7 mouse cellular contexts compared by ENCODE assay signal in the genomic region with DNA sequence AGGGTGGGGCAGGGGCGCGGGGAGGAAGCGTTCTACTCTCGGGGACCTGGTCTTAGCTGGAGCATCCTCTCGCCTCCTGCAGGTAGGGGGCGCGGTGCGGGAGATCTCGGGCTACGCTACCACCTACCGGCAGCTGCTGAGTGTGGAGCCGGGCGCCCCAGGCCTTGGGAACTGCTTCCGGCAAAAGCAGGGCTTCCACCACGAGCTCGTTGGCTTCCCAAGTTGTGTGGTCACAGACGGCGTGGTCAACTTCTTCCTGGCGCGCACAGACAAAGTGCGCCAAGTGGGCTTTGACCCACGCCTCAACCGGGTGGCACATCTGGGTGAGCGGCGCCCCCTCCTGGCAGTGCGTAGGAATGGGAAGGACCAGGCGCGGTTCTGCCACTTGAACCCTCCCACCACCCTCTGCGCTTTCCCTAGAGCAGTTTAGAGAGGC. TPM values are rescaled to one million over a fixed set of nuclear protein-coding genes. Genes with fewer than 3 reads are reported as not detected.
DNase-seq lines count a peak whose midpoint lies in the region; ATAC-seq and TF ChIP-seq lines count a peak whose summit lies in the region.

No protein-coding gene starts in this region.

- ATAC-seq in G1E (ENCODE audit: extremely low read depth, insufficient number of reproducible peaks, low FRiP score, poor library complexity, severe bottlenecking) = no peak
- peak; percentile 67 for ATAC-seq in forebrain, embryonic 12.5 days (ENCODE audit: low FRiP score)
- ATAC-seq in hindbrain, embryonic 11.5 days (ENCODE audit: low FRiP score) = peak; percentile 53
- peak; percentile 67; the same call in 1 of the 2 replicates for ATAC-seq in limb, embryonic 11.5 days (ENCODE audit: insufficient number of reproducible peaks, low FRiP score, low TSS enrichment, low read depth)
- ATAC-seq in midbrain, embryonic 12.5 days (ENCODE audit: low FRiP score, low read depth) = peak; percentile 70

- WGBS in forebrain, embryonic 12.5 days = 1% methylated on average over 29 of the region's 29 CpGs
- WGBS in hindbrain, embryonic 11.5 days = under 1% methylated on average over 29 of the region's 29 CpGs
- WGBS in limb, embryonic 11.5 days = under 1% methylated on average over 27 of the region's 29 CpGs
- WGBS in midbrain, embryonic 12.5 days = 1% methylated on average over 29 of the region's 29 CpGs

- peak overlapping the region; percentile 59 for H3K4me2 ChIP-seq in forebrain, embryonic 12.5 days
- peak overlapping the region; percentile 32 for H3K4me2 ChIP-seq in hindbrain, embryonic 11.5 days (replicated peaks; ENCODE audit: low read depth, low read length)
- peak overlapping the region; percentile 67 for H3K4me2 ChIP-seq in limb, embryonic 11.5 days (ENCODE audit: low read depth, severe bottlenecking)
- peak overlapping the region; percentile 54 for H3K4me2 ChIP-seq in midbrain, embryonic 12.5 days (replicated peaks)

- H3K27me3 ChIP-seq in G1E (ENCODE audit: insufficient read depth, low read length) = no peaks in the 10 kb centered on the region
- H3K27me3 ChIP-seq in forebrain, embryonic 12.5 days = peaks cover 72% of the 10 kb centered on the region
- peaks cover 55% of the 10 kb centered on the region for H3K27me3 ChIP-seq in hindbrain, embryonic 11.5 days (ENCODE audit: control insufficient read depth, insufficient read depth, low read length)
- peaks cover 43% of the 10 kb centered on the region for H3K27me3 ChIP-seq in limb, embryonic 11.5 days (ENCODE audit: control insufficient read depth, insufficient read depth, low read length)
- H3K27me3 ChIP-seq in midbrain, embryonic 12.5 days = peaks cover 80% of the 10 kb centered on the region

- peaks cover 87% of the 10 kb centered on the region for H3K4me1 ChIP-seq in G1E (ENCODE audit: insufficient read depth, low read depth, low read length)
- peaks cover 27% of the 10 kb centered on the region for H3K4me1 ChIP-seq in forebrain, embryonic 12.5 days
- H3K4me1 ChIP-seq in hindbrain, embryonic 11.5 days (replicated peaks; ENCODE audit: control insufficient read depth, insufficient read depth, low read length) = peaks cover 6% of the 10 kb centered on the region; the same call in 1 of the 2 replicates
- peaks cover 14% of the 10 kb centered on the region; the same call in 1 of the 2 replicates for H3K4me1 ChIP-seq in limb, embryonic 11.5 days (ENCODE audit: control insufficient read depth, insufficient read depth, low read length)
- peaks cover 26% of the 10 kb centered on the region for H3K4me1 ChIP-seq in midbrain, embryonic 12.5 days

- peak; percentile 94 for TF ChIP-seq CTCF in G1E (IDR thresholded peaks at IDR 0.05; ENCODE audit: low read depth, low read length)

- peaks cover 86% of the 10 kb centered on the region for H3K36me3 ChIP-seq in G1E (replicated peaks)
- H3K36me3 ChIP-seq in forebrain, embryonic 12.5 days (replicated peaks) = no peaks in the 10 kb centered on the region
- no peaks in the 10 kb centered on the region for H3K36me3 ChIP-seq in hindbrain, embryonic 11.5 days (ENCODE audit: control insufficient read depth, insufficient read depth, low read length)
- H3K36me3 ChIP-seq in limb, embryonic 11.5 days (ENCODE audit: control insufficient read depth, insufficient read depth, low read length) = no peaks in the 10 kb centered on the region
- H3K36me3 ChIP-seq in midbrain, embryonic 12.5 days = no peaks in the 10 kb centered on the region

- H3K9me3 ChIP-seq in G1E (replicated peaks) = no peaks in the 10 kb centered on the region
- H3K9me3 ChIP-seq in forebrain, embryonic 12.5 days = no peaks in the 10 kb centered on the region
- H3K9me3 ChIP-seq in hindbrain, embryonic 11.5 days (ENCODE audit: control insufficient read depth, low read length) = no peaks in the 10 kb centered on the region
- H3K9me3 ChIP-seq in limb, embryonic 11.5 days (ENCODE audit: control insufficient read depth, low read length) = no peaks in the 10 kb centered on the region
- no peaks in the 10 kb centered on the region for H3K9me3 ChIP-seq in midbrain, embryonic 12.5 days

- no peak overlapping the region for H3K9ac ChIP-seq in forebrain, embryonic 12.5 days
- H3K9ac ChIP-seq in hindbrain, embryonic 11.5 days (ENCODE audit: low read depth, low read length) = no peak overlapping the region
- H3K9ac ChIP-seq in limb, embryonic 11.5 days (ENCODE audit: low read length) = 0 out of 2 replicates have a peak overlapping the region, but pooled peaks have one; percentile 40
- no peak overlapping the region for H3K9ac ChIP-seq in midbrain, embryonic 12.5 days (replicated peaks)

- H3K27ac ChIP-seq in forebrain, embryonic 12.5 days = no peak overlapping the region
- no peak overlapping the region for H3K27ac ChIP-seq in hindbrain, embryonic 11.5 days (ENCODE audit: low read depth, low read length)
- H3K27ac ChIP-seq in limb, embryonic 11.5 days (replicated peaks; ENCODE audit: low read depth, low read length) = no peak overlapping the region
- H3K27ac ChIP-seq in midbrain, embryonic 12.5 days (replicated peaks) = no peak overlapping the region

- peak; percentile 66 for DNase-seq in G1E (ENCODE audit: low spot score)
- DNase-seq in adrenal gland, postnatal 36 days = peak; percentile 85 to 88
- peak; percentile 84 for DNase-seq in hindbrain, embryonic 11.5 days (ENCODE audit: low spot score)
- peak; percentile 89 for DNase-seq in limb, embryonic 11.5 days (ENCODE audit: low spot score)
- peak; percentile 81 to 89 for DNase-seq in spleen, postnatal 10 days (ENCODE audit: low spot score in 2 of 2)

- peak overlapping the region; percentile 68 for H3K4me3 ChIP-seq in G1E (ENCODE audit: low read depth, low read length)
- peak overlapping the region; percentile 34 for H3K4me3 ChIP-seq in forebrain, embryonic 12.5 days (replicated peaks)
- peak overlapping the region; percentile 22 for H3K4me3 ChIP-seq in hindbrain, embryonic 11.5 days (ENCODE audit: low read depth, low read length)
- H3K4me3 ChIP-seq in limb, embryonic 11.5 days (ENCODE audit: low read depth, low read length) = peak overlapping the region; percentile 33
- peak overlapping the region; percentile 32 for H3K4me3 ChIP-seq in midbrain, embryonic 12.5 days

RNA-seq across cellular contexts. Expression of gene B4galnt1, which starts 5.8 kb away (rescaled TPM):
- 173 and 188 TPM in 2 replicates for total RNA-seq in G1E (2014; fragmentation: Nextera tagmentation)
- total RNA-seq in G1E (2017) = 65.0 and 66.7 TPM in 2 replicates
- polyA plus RNA-seq in G1E (2012) = 292 and 318 TPM in 2 replicates
- 1 to 10 TPM; 6.3 to 6.8 TPM for total RNA-seq in adrenal gland, postnatal 36 days (2021)
- polyA plus RNA-seq in forebrain, embryonic 12.5 days (2016; fragmentation: Nextera tagmentation; extraction: Ambion mirVana) = 13.3 and 14.7 TPM in 2 replicates
- 10.4 and 12.4 TPM in 2 replicates for polyA plus RNA-seq in hindbrain, embryonic 11.5 days (2014; fragmentation: Nextera tagmentation; extraction: Ambion mirVana)
- polyA plus RNA-seq in limb, embryonic 11.5 days (2014; fragmentation: Nextera tagmentation; extraction: Ambion mirVana) = 3.4 TPM in 2 replicates
- polyA plus RNA-seq in midbrain, embryonic 12.5 days (2016; fragmentation: Nextera tagmentation; extraction: Ambion mirVana) = 15.2 and 17.7 TPM in 2 replicates

RNA-seq across cellular contexts. Expression of gene Slc26a10, which starts 9.6 kb away (rescaled TPM):
- total RNA-seq in G1E (2014; fragmentation: Nextera tagmentation) = 8.4 and 10.1 TPM in 2 replicates
- total RNA-seq in G1E (2017) = 0.58 and 0.98 TPM in 2 replicates
- 0.68 and 0.94 TPM in 2 replicates for polyA plus RNA-seq in G1E (2012)
- total RNA-seq in adrenal gland, postnatal 36 days (2021) = 1 to 10 TPM in 1 of 2 experiments, under 1 TPM in 1; 0.89 to 1.1 TPM
- polyA plus RNA-seq in forebrain, embryonic 12.5 days (2016; fragmentation: Nextera tagmentation; extraction: Ambion mirVana) = 0.86 and 2.2 TPM in 2 replicates
- 0.73 and 0.96 TPM in 2 replicates for polyA plus RNA-seq in hindbrain, embryonic 11.5 days (2014; fragmentation: Nextera tagmentation; extraction: Ambion mirVana)
- 2.7 and 4.1 TPM in 2 replicates for polyA plus RNA-seq in limb, embryonic 11.5 days (2014; fragmentation: Nextera tagmentation; extraction: Ambion mirVana)
- 0.89 and 1.1 TPM in 2 replicates for polyA plus RNA-seq in midbrain, embryonic 12.5 days (2016; fragmentation: Nextera tagmentation; extraction: Ambion mirVana)

RNA-seq across cellular contexts. Expression of gene Arhgef25, which starts 19.0 kb away (rescaled TPM):
- total RNA-seq in G1E (2014; fragmentation: Nextera tagmentation) (49.0 and 70.1 TPM in 2 replicates), G1E (2017) (43.0 and 51.4 TPM in 2 replicates)
- 98.4 and 120 TPM in 2 replicates for polyA plus RNA-seq in G1E (2012)
- total RNA-seq in adrenal gland, postnatal 36 days (2021) = 10 to 100 TPM; 19.0 to 21.6 TPM
- 32.3 and 36.4 TPM in 2 replicates for polyA plus RNA-seq in forebrain, embryonic 12.5 days (2016; fragmentation: Nextera tagmentation; extraction: Ambion mirVana)
- 30.1 and 32.0 TPM in 2 replicates for polyA plus RNA-seq in hindbrain, embryonic 11.5 days (2014; fragmentation: Nextera tagmentation; extraction: Ambion mirVana)
- polyA plus RNA-seq in limb, embryonic 11.5 days (2014; fragmentation: Nextera tagmentation; extraction: Ambion mirVana) = 37.2 and 40.3 TPM in 2 replicates
- polyA plus RNA-seq in midbrain, embryonic 12.5 days (2016; fragmentation: Nextera tagmentation; extraction: Ambion mirVana) = 39.6 and 46.1 TPM in 2 replicates

RNA-seq across cellular contexts. Expression of gene Dtx3, which starts 24.7 kb away (rescaled TPM):
- total RNA-seq in G1E (2014; fragmentation: Nextera tagmentation) = 318 and 360 TPM in 2 replicates
- 95.8 and 125 TPM in 2 replicates for total RNA-seq in G1E (2017)
- polyA plus RNA-seq in G1E (2012) = 213 and 260 TPM in 2 replicates
- total RNA-seq in adrenal gland, postnatal 36 days (2021) = 10 to 100 TPM; 52.4 to 71.7 TPM
- polyA plus RNA-seq in forebrain, embryonic 12.5 days (2016; fragmentation: Nextera tagmentation; extraction: Ambion mirVana) = 170 and 172 TPM in 2 replicates
- 143 and 158 TPM in 2 replicates for polyA plus RNA-seq in hindbrain, embryonic 11.5 days (2014; fragmentation: Nextera tagmentation; extraction: Ambion mirVana)
- polyA plus RNA-seq in limb, embryonic 11.5 days (2014; fragmentation: Nextera tagmentation; extraction: Ambion mirVana) = 138 TPM in 2 replicates
- polyA plus RNA-seq in midbrain, embryonic 12.5 days (2016; fragmentation: Nextera tagmentation; extraction: Ambion mirVana) = 204 and 205 TPM in 2 replicates

RNA-seq across cellular contexts. Expression of gene Pip4k2c, which starts 40.5 kb away (rescaled TPM):
- total RNA-seq in G1E (2014; fragmentation: Nextera tagmentation) = 136 and 141 TPM in 2 replicates
- total RNA-seq in G1E (2017) = 126 and 133 TPM in 2 replicates
- polyA plus RNA-seq in G1E (2012) = 130 and 151 TPM in 2 replicates
- 10 to 100 TPM; 39.2 to 48.1 TPM for total RNA-seq in adrenal gland, postnatal 36 days (2021)
- 19.4 and 20.2 TPM in 2 replicates for polyA plus RNA-seq in forebrain, embryonic 12.5 days (2016; fragmentation: Nextera tagmentation; extraction: Ambion mirVana)
- 11.8 and 12.9 TPM in 2 replicates for polyA plus RNA-seq in hindbrain, embryonic 11.5 days (2014; fragmentation: Nextera tagmentation; extraction: Ambion mirVana)
- polyA plus RNA-seq in limb, embryonic 11.5 days (2014; fragmentation: Nextera tagmentation; extraction: Ambion mirVana) = 17.8 and 20.3 TPM in 2 replicates
- 17.0 and 18.1 TPM in 2 replicates for polyA plus RNA-seq in midbrain, embryonic 12.5 days (2016; fragmentation: Nextera tagmentation; extraction: Ambion mirVana)

Comparison
In these comparisons a context has a peak if more than half of its experiments do, and no peak if none do; other contexts are left out.
1. RNA of gene B4galnt1, which starts 5.8 kb away (polyA plus RNA-seq): 292 to 318 TPM in G1E; 15.2 to 17.7 TPM in midbrain, embryonic 12.5 days, 13.3 to 14.7 TPM in forebrain, embryonic 12.5 days, 10.4 to 12.4 TPM in hindbrain, embryonic 11.5 days and 3.4 TPM in limb, embryonic 11.5 days; every median in the first group is over 10 times any median in the second.
2. Peak in every context shown above with its lines, with median percentiles within 50 percentile points of each other: DNase-seq, H3K4me3 ChIP-seq and H3K4me2 ChIP-seq.